Mouse (Mus musculus) bone marrow macrophage, adult 2 months (primary cell): ENCODE measurements around the gene Rpl15.

ENCODE experiments used
- CTCF ChIP-seq: IDR thresholded peaks from 2 replicates; pipeline ENCODE4 v1.5.1; 2012; ENCODE audit warnings: low read depth, mild to moderate bottlenecking, low read length, moderate library complexity
- POLR2A ChIP-seq: IDR thresholded peaks from 2 replicates; pipeline ENCODE4 v1.6.1; 2012; ENCODE audit warnings: mild to moderate bottlenecking, low read depth, low read length, borderline replicate concordance

DNA sequence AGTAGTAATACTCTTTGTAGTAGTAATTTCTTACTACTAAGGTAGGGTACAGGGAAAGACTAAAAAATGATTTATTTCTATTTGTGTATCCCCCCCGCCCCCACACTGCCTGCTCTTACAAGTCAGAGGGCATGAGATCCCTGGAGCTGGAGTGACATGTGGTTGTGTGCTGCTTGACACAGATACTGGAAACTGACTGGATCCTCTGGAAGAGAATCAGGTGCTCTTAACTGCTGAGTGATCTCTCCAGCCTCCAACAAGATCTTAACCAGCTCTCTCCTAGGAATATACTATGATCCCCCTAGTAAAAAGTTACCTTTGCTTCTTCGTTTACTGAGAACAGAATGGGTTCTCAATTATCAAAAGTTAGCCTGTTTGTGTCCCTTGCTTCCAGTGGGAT is 15.2 kb upstream of the Rpl15 start:
- TF ChIP-seq POLR2A: no peak
- no peak for TF ChIP-seq CTCF
